Mouse (Mus musculus) yolk sac, embryonic 10.5 days (tissue): ENCODE data around the gene Clns1a.

Experiments
- DNase-seq: peaks from one replicate; pipeline ENCODE4 v3.0.0-alpha.2; 2017; ENCODE audit warnings: low spot score

Gene Clns1a

DNA sequence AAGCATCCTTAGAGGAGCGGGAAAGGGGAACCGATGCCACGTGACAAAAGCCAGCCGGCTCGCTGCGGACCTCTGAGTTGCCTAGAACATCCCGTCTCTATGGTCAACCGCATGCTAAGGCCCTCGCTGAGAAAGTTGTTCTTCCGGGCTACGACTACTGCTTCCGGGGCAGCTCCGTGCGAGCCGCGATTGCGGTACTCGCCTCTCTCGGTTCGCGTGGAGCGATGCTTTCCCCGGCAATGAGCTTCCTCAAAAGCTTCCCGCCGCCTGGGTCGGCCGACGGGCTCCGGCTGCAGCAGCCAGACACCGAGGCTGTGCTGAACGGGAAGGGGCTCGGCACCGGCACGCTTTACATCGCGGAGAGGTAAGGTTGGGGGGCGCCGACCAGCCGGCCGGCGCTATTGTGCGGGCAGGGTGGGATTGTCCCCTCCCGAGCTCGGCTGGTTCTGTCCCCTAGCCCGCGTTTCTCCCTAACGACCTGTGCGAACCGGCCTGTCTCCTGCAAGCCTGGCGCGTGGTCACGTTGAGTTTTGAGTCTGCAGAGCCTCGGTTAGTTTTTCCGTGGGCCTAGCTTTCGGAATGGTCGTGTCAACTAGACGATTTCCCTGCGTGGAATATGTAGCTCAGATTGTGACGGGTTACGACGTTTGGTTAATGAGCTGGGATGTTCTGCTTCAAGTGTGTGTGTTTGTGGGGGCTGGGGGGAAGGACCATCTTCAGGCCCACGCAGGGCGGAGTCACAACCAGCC is at the start of gene Clns1a:
Gene Clns1a, plus strand, starts transcription at position 129 of the 749 bp plus-strand sequence.
- peak; percentile 87 for DNase-seq

DNA sequence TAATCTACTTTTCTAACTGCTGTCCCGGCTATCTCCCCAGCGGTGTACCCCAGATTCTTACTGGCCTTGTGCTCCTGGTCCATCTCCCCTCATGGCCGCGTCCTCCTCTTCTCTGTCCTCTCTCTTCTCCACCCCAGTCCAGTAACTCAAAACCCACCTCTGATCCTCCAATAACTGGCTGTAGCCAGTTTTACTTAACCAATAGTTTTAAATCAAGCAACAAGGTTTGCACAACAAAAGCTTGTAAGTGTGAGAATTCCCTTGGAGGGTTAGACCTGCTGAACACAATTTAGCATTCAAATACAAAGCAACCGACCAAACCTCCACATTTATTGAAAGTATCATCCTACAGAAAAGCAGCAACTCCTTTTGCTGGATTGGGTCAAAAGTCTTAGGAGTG is 48.8 kb upstream of the Clns1a start:
- no peak for DNase-seq

DNA sequence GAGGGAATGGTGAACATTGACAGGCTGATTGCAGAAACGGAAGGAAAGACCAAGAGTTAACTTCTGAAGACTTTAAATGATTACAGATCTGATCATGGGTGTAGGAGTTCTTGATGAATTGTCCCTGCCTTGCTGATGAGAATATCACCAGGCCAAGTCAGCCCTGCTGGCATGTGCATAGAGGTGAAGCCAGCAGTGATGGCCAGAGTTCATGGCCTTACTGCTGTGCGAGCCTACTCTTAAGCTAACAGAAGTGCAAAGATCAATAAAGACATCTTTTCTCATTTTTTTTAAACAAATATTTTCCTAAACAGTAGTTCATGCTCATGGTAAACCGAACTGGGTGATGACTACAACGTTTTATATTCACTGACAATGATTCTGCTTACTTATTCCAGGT is 45.7 kb upstream of the Clns1a start:
- no peak for DNase-seq

DNA sequence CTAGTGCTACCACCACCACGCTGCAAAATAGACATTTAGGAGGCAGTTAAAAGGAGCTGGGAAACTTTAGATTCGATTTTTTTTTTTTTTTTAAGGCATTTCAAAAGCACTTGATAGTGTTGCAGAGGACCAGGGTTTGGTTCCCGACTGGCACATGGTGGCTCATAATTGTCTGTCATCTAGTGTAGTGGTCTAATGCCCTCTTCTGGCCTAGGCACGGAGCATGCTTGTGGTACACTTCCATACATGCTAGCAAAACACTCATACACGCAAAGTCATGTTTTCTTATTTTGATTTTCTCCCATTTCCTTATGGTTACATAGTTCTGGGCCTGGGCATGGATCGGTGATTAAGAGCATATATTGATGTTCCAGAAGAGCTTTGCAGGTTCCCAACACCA is 40.3 kb upstream of the Clns1a start:
- DNase-seq: no peak

DNA sequence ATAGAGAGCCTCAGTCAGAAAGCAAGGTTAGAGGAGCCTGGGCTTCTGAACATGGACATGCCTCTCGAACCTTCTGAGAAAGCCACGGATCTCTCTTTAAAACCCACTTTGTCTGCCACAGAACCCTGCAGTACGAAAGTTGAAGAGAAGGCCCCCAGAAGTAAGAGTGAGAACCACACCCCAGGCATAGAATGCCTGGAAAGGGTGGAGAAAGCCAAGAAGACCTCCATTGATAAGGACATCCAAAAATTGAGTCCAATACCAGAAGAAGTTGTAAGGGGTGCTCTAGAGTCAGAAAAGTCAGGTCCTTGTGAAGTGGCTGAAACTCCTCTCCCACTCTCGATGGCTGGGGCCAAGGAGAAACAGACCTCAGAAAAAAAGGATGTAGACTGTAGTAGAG is 34.8 kb upstream of the Clns1a start:
- no peak for DNase-seq

DNA sequence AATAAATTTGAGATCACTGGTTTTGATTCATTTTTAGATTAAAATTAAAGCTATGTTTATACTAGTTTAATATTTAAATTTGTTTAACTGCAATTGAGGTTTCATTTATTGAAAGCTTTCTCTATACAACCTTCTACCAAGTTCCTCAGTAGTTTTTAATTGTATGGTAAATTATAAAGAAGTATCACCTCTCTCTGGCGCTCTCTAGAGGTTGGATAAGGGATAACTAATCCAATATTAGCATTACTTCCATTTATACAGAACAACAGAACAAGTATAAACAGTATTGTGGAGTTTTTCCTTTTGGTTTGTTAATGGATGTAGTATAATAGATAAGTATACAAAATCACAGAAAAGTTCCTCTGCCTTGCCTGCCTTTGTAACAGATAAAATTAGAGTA is 17.2 kb upstream of the Clns1a start:
- no peak for DNase-seq

DNA sequence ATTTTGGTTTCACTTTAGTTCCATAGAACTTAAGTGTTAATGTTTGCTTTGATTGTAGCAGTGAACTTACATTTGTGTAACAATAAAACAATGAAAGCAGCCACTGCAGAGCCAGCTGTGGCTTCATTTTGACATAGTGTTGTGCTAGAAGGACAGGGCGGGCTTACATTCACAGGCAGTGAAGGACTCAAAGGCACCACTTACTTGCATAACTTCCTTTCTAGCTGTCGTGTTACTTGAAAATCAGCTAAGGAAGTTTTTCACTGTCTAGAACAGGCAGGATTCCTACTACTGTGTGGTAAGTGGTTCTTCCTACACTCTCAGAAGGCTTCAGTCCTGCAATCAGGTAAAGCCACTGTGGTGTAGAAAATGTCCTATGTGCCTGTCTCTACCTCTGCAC is 8.6 kb upstream of the Clns1a start:
- DNase-seq: no peak

DNA sequence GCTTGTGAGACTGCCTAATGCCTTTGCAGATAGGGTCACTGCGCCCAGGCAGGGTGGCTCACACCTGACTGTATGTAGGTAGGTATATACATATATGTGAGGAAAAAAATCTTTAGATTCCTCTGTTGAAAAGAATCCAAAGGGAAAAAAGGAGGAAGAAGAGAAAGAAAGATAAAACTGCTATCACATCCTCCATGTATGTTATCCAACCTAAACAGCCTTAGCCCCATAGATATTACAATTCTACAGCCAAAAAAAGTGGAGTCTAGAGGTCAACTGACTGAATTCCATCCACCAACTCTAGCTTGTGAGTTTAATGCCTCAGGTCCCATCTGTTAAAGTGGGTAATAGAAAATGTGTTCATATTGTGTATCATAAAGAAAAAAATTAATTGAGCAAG is 993 bp upstream of the Clns1a start:
- DNase-seq: no peak

DNA sequence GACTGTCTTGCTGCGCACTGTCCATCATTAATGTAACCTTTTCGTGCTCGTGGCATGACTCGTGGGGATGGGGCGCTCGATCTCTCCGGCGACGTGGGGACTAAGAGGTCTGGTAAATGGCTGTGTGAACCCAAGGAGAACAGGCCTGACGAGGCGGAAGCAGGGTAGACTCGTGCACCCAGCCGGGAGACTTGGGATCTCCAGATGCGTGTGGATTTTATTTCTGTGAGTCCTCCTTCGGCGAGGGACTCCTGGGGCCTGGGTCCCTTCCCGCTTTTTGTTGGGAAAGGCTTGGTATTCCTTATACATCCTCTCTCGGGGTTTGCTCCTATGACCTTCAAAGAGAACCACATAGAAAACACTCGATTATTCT is 315 bp upstream of the Clns1a start:
- DNase-seq: no peak

DNA sequence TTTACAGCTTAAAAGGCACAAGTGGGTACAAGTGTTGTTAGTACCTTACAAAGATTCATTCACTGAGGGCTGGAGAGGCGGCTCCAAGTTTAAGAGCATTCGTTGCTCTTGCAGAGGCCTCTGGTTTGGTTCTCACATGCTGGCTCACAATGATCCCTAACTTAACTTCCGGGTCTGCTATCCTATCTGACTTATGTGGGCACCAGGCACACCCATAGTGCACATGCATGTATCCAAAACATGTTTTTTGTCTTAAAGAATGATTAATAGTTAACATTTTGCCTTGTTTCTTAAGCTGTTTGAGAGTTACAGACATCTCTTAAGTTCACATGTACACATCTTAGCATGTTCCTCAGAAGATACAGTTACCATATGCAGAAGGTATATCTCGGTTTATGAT is 3.7 kb downstream of the Clns1a start:
- no peak for DNase-seq

DNA sequence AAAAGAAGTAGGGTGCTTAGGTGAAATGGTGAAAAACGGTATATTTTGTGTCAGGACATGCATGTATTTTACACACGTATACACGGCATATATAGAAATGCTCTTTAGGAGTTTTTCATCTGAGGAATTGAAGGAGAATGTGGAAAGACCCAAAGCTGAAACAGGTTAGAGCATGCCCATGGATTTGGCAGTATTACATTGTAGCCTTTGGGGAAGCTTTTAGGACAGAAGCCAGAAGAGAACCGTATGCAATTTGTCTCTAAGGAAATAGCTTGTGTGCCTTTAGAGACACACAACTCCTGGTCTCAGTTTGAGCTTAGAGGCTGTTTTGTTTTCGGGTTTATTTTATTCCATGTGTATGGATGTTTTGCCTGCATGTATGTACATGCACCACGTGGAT is 4.7 kb downstream of the Clns1a start:
- DNase-seq: no peak

DNA sequence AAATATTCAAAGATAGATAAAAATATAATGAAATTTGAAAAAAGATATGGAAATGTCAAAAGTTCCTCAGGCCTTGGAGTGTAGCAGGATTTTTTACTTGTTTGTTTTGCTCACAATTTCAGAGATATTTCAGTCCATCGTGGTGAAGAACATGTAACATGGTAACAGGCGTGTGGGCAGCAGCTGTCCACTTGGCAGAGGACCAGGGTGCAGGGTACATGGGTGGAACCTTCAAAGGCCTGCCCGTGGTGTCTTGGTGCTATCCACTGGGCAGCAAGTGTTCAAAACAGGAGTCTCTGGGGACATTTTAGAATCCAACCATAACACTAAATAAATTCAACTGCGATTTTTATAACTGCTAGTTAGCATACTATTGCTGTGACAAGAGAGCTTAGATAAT is 10.7 kb downstream of the Clns1a start:
- DNase-seq: no peak

DNA sequence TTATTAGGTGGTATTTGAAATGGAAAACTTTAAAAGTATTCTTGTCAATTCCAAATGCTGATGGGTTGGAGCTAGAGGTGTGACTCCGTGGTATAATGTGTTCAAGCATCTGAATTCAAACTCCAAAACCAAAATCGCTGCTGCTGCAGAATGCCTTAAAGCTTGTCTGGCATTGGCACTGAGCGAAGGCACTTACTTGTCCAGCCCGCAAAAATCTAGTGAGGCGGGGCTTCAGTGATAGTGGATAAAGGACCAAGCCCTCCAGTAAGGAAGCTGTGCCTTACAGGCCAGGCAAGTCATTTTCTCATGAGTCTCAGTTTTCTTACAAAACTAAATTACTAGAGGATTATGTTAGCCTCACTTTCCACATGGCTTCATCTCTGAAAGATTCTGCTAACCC is 11.4 kb downstream of the Clns1a start:
- no peak for DNase-seq

DNA sequence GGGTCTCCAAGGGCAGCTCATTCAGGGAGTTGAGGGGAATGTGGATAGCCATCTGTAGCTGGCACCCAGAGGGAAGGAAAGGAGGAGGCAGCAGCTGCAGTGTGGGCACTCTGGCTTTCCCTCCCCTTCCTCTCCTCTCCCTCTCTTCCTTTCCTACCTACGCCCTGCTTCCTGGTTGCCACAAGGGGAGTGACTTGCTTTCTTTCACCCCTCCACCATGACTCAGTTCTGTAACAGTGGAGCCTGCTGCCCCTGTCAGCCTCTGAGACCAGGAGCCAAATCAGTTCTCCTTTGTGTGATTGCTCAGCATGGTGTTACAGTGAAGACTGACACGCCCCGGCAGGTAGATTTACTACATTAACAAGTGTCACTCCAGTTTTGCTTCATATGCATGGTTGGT is 12.8 kb downstream of the Clns1a start:
- DNase-seq: no peak

DNA sequence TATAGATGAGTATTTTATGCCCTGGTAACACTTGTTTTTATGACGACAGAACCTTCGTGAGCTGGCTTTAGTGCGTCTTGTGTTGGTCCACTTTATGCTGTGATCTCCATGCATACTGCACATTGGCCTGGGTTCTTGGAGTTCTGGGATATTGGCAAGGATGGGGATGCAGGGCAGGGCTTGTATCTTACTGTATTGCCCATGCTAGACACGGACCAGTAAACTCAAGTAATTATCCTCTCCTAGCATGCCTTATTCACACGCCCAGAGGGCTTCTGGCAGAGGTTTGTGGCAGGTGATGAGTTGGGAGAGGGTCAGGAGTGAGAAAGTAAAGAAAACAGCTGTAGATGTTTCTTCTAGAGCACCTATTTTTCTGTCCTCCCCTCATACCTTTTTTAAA is 18.2 kb downstream of the Clns1a start:
- DNase-seq: no peak

DNA sequence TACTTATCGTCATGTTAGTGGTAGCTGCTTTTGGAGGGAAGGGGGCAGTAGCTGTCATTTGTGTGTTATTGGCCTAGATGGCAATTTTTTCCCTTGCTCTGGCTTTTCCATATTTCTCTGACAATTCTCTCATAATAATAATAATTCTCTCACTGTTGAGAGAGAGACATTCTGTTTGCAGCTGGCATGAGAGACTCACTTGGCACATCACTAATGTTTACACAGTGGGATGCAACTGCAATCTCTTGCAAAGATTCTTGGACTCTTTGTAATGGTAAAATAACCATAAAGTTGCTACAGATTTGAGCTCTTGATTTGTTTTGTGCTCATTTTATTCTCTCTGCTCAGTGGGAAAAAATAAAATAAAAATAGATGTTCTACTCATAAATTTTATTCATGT is 20.9 kb downstream of the Clns1a start:
- DNase-seq: no peak

DNA sequence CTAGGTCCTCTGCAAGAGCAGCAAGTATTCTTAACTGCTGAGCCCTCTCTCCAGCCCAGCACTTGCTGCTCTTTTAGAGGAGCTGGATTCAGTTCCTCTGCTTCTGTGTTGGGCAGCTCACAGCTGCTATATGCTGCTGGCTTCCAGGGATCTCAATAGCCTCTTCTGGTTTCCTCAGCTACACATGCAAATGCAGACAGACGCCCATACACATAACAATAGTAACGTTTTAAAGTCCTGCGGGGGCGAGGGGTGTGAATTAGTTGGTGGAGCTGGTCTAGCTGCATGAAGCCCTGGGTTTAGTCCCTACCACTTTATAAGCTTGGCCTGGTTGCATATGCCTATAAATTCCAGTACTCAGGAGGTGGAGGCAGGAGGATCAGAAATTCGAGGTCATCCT is 22.6 kb downstream of the Clns1a start:
- no peak for DNase-seq

DNA sequence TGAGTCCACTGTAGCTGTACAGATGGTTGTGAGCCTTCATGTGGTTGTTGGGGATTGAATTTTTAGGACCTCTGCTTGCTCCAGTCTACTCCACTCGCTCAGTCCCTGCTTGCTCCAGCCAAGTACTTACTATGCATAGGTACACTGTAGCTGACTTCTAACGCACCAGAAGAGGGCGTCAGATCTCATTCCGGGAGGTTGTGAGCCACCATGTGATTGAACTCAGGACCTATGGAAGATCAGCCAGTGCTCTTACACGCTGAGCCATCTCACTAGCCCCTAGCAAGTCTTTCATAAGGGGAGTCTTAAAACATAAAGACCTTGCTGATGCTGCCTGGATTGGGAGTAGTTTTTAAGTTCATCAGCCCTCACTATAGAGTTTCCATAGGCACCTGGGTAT is 23.7 kb downstream of the Clns1a start:
- DNase-seq: no peak

DNA sequence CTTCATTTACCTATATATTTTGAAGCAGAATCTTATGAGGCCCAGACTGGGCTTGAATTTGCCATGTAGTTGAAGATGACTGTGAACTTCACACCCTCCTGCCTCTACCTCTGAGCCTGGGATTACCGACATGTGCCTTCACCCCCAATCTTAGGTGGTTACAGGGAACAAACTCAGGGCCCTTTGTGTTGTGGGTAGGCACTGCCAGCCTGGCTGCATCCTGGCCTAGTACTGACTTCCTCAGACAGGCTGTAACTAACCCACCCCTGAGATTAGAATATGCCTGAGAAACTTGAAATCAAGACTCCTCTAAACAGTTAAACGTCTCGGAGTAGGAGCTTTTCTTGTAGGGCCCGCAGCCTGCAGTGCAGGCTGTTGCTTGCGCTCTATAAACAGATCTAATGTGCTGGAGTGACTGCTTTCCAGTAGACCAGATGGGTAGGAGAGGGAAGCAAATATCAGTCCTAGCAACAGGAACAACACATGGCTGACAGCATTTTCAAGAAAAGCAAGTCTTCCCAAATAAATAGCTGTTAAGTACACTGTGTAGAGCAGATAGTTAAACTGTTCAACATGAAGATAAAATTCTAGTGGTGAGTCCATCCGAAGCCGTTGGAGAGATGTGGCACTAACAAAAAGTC is 26.0 kb downstream of the Clns1a start:
- no peak for DNase-seq

DNA sequence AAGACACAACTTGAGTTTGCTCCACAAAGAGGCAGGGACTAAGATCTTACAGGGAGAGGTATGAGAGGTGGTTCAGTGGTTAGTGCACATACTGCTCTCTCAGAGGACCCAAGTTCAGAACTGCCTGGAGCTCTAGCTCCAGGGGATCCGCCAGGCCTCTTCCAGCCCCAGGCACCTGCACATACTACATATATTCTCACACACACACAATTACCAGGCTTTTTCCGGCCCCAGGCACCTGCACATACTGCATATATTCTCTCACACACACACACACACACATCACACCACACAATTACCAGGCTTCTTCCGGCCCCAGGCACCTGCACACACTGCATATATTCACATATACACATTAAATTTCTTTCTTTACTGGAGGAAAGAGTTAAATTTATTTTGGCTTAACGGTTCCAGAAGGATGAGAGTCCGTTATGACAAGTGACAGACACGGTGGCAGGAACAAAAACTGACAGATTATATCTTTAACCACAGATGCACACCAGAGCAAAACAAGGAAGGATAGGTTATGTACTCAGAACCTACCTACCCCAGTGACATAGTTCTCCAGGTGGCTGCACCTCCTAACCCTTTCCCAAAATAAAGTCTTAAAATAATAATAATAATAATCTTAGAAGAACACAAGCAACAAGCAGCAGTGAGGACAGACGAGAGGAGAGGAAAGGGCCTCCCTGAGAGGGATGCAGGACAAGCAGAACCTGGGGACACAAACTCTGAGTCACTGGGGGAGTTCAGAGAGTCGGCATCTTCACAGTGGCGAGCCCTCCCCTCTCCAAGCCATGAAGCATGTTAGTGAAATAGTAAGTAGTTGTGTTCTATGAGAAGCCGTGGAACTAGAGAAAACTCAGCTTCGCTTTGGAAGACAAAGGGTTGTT is 27.5 kb downstream of the Clns1a start:
- DNase-seq: no peak

DNA sequence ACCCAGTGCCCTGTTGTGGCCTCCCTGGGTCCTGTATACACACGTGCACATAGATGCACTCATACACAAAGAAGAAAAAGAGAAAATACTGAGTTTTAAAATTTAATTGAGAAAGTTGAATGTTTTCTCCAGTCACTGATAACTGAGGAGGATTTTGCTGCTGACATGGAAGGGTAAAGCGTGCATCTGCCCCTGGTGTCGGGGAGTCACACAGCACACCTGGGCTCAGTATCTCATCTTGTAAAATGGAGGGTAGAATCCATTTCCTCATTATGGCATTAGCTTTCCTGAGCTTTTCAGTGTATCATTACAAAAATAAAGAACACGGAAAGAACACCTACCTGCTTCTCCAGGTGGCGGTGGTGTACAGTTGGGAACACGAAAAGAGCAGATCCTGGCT is 29.0 kb downstream of the Clns1a start:
- no peak for DNase-seq

DNA sequence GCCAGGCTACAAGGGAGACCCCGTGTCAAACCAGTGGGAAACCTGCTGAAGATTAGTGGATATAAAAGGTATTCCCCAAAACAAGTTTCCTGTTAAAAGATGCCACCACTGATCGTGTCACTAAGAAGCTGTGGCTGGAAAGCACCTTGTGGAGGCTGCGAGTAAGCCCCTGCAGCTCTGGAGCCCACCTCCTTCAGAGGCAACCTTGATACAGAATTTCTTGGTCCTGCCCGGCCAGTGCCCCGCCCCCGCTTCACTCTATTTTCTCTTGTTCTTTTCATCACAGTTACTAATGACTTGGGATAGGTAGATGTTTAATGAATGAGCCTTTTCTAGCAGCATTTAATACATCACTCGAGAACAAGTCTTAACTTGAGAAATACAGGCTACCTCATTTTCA is 29.6 kb downstream of the Clns1a start:
- DNase-seq: no peak

DNA sequence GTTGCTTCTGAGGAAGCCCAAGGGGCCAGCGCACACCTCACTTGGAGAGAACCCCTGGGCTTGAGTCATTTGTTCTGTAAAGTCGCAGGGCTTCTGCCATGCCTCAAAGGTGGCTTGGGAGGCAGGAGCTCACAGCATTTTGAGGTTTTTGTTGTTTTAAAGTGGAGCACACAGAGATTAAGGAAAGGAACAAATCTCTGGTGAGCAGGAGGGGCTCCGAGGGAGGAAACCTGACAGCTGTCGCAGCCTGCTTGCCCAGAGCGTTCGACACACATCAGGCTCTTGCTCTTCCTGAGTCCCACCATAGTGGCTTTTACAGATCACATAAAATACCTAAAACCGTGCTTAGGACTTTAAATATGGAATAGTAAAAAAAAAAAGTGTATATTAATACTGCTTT is 30.3 kb downstream of the Clns1a start:
- DNase-seq: no peak
